Mouse (Mus musculus) urinary bladder, postnatal 25 days (tissue): ENCODE results near the gene D17H6S53E.

Experiments used
- DNase-seq: peaks from one replicate; pipeline ENCODE4 v3.0.0; 2022; ENCODE audit warnings: low spot score

Gene D17H6S53E

DNA sequence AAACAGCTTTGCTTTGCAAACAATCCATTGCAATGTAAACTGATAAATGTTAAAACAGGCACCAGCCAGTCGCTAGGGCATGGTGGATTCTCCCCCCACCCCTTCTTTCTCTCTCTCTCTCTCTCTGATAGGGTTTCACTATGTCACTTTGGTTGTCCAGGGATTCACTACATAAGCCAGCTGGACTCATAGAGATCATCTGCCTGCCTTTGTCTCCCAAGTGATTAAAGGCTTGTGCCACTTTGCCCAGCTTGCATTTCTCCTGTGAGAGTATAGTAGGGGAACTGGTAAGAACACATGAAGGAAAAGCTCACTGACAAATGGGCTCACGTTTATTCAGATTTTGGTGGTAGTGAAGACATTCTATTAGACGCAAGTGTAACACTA, 6.0 kb downstream of the D17H6S53E start:
- DNase-seq, result no peak

DNA sequence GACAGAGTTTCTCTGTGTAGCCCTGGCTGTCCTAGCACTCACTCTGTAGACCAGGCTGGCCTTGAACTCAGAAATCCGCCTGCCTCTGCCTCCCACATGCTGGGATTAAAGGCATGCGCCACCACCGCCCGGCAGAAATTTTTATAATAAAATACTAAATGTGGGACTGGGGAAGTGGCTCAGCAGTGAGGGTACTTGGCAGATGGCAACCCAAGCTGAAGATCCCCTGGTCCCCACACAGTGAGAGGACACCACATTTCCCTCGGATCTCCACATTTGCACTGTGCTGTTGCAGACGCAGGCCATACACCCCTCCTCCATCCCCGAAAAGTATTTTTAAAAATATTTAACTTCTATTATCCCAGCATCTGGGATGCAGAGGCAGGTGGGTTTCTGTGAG, 7.3 kb downstream of the D17H6S53E start:
- no peak for DNase-seq

DNA sequence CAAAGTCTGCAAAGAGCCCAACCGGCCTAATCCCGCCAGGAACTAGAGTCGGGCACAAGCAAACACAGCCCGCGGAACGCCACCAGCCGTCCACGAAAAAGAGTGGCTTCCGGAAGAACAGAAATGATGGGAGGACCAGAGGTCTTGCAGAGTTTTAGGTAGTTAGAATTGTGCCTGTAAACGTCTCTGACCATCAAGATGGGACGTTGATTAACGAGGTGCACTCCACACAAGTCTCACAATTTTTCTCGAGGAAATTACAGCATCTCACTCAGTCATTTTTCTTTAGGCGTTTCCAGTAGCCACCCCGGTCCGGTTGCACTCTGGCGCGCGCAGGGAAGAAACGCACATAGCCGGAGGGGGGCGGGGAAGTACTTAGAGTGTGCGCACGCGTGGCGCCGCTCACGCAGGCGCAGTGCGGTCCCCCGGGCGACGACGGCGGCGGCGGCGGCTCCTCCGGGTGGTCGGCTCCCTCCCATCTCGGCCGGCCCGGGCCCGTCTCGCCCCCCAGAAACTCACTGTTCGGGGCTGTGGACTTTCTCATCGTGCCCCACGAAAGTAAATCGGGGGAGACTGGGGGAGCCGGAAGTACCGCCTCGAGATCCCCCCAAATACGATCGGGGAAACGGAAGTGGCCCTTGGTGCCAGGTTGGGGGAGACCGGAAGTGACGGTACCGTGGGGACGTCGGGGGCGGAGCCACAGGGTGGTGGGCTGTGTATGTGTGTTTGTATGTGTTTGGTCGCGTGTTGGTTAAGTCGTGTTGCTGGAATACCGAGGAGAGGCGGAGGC, 8.8 kb downstream of the D17H6S53E start, which contains the start of gene Bag6:
Gene Bag6 (plus strand): TSS at position 378 of the 790 bp plus-strand sequence.
- DNase-seq, result peak; percentile 93

DNA sequence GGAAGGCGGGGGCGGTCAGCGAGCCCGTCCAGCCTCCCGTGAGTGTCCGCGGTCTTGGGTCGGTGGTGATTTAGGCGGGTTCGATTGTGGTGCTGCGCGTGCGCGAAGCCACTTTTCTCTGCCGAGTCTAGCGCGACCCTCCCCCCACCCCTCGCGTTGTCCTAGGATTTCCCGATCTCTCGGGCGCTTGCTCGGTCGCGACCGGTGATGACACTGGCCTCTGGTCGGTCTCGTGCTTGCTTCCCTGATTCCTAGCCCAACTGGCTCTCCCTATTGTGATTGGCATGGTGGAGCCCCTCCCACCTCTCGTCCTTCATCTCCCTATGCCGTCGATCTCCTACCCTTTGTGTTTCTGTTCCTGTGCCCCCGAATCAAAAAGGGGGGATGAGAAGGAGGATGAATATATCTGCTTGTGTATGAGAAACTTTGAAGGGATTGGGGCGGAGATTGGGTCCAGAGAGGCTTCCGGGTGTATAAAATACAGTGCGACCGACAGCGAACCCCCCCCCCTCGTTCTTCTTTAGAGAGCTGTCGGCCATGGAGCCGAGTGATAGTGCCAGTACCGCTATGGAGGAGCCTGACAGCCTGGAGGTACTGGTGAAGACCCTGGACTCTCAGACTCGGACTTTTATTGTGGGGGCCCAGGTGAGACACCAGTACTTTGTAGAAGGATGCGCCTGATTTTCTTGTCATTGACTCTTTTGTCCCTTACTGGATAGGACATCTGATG, 9.6 kb downstream of the D17H6S53E start:
- DNase-seq, result no peak

DNA sequence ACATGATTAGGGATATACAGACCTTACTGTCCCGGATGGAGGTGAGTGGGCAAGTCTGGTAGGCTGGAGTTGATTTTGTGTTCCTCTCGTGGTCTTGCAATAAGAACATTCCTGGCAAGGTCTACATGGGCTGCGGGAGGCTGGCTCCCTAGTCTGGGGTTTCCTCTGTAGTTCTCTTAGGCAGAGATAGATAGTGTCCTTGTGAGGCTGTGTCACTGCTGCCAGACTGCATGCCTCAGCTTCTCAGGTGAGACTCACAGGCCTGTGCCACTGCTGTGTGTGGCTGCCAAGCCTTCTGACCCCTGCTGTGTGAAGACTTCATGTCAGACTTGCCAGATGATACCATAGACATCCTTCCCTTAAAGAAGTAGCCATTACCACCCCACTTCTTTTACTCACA, 13.1 kb downstream of the D17H6S53E start:
- DNase-seq, result no peak

DNA sequence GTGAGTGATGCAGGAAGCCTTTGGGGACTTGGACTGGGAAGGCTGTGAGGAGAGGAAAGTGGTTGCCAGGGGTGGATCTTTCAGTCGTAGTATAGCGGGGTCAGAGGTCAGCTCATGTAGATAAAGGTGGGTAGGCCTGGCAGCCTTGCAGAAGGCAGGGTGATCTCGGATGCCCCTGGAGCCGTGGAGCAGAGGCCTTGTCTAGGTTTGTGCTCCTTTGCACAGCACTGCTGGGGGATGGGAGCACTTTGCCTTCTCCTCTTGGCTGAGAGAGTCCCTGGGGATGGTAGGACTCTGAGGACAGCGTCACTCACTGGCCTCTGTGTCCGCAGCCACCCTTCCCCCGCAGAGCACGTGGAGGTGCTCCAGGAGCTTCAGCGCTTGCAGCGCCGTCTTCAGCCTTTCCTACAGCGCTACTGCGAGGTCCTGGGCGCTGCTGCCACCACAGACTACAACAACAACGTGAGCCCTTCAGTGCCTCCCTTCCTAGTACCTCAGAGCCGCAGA, 14.4 kb downstream of the D17H6S53E start:
- DNase-seq, result no peak

DNA sequence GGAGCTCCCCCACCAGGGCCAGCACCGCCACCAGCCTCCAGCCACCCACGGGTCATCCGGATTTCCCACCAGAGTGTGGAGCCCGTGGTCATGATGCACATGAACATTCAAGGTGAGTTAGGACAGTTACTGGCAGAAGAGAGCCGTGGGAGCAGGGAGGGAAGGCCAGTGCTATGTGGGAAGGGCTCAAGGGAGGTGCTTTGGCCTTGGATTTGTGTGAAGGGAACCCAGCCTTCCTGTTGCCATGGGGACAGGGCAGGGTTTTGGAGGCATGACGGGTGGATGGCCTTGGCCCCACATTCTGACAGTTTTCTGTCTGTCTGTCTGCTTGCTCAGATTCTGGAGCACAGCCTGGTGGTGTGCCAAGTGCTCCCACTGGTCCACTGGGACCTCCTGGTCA, 15.8 kb downstream of the D17H6S53E start:
- no peak for DNase-seq

DNA sequence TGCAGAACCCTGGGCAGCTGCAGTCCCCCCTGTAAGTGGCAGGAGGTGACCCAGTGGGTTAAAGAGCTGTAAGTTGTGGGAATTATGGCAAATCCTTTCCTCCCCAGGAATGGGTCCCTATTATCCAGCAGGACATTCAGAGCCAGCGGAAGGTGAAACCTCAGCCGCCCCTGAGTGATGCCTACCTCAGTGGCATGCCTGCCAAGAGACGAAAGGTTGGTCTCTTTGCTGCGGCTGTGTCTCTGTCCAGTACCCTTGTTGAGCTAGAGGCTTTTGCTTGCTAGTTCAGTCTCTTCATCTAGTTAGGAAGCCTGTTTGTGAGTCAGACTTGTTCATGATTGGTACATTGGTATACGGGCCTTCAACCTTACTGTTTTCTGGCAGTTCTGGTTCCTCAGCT, 20.0 kb downstream of the D17H6S53E start:
- DNase-seq, result no peak

DNA sequence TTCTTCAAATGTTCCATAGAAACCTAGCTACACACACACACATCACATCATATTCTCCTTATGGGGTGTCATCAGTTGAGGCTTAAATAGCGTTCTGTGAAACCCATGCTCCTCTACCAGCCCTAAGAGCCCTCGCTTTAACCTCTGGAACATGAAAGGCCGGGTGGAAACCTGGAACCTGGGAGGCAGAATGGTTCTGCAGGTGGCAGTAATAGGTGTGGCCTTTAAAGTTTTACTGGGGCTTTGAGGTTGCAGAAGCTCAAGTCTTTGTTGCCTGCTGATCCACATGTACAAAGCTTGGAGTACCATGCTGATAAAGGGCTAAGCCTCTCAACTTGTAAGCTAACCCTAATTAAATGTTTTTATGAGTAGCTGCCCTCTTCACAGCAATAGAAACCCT, 21.2 kb downstream of the D17H6S53E start:
- DNase-seq, result no peak

DNA sequence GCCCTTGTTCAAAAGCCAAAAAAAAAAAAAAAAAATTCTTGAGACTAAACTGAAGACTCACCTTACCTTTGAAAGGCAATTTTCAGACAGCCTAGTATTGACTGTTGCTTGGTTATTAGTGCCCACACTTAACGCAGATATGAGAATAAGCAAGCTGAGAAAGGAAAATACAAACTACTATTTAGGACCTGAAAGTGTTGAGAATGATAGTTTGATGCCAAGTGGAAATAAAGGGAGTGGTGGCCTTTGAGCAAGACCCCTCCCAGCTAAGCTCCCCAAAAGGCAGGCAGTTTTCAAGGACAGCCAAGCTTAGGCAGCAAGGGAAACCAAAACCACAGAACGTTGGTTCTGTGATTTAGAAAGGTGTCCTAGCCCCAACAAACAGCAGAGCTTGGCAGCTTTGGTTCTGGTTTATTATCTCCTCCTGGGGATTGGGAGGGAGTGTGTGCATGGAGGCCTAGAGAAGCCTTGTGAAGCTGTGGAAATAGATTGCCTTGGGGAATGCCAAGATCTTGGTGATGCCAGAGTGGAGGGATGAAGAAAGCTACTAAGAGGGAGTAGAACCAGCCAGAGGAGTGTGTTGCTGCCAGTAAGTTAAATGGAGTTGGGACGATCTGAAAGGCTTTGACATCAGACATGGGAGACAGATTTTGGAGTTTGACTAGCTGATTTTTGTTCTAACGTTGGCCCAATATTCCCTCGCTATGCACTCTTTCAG, 21.9 kb downstream of the D17H6S53E start:
- DNase-seq, result no peak

DNA sequence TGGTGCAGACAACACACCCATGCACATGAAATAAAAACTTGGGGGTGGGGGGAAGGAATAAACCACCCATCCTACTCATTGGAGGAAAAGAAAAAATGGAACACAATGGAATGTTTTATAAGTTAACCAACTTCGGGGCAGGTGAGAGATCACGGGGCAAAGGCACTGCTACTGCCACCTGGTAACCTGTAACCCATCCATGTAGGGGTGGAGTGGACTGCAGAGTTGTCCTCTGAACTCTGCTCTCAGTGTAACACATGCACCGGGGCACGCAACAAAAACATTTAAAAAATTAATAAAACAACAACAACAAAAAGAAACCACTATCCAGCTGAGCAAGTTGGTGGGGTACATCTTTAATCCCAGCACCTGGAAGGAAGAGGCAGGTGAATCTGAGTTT, 25.9 kb downstream of the D17H6S53E start:
- no peak for DNase-seq

DNA sequence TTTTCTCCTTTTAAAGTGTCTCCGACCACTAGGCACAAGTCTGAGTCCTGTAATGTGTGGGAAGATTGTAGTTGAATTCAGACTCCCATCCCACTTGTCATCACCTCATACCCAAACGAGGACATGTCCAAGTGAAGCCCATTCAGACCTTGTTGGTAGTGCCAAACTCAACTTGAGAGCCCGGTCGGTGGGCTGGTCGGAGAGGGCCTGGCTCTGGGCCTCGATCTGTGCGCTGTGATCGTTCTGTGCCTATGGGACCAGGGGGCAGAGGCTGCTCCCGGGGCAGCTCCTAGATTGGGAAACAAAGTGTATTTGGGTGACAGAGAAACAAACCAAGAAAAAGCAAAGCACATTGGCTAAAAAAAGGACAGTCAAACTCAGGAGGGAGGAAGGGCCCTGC, 26.9 kb downstream of the D17H6S53E start:
- no peak for DNase-seq

DNA sequence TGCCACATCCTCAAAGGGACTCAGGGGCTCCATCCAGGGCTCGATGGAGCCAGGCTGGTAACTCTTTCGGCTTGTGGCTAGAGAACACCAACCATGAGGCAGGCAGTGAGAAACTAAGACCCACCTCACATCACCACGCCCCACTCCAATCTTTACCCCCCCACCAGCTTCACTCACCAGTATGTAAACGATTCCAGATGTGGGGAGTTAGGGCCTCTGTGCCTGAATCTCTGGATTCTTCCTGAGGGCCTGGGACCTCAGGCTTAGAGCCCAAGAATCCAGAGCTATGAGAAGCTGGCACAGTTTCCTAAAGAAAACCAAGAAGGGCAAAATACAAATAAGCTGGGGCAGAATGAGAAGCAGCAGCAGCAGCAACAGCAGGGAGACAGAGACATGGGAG, 27.8 kb downstream of the D17H6S53E start:
- DNase-seq, result no peak

DNA sequence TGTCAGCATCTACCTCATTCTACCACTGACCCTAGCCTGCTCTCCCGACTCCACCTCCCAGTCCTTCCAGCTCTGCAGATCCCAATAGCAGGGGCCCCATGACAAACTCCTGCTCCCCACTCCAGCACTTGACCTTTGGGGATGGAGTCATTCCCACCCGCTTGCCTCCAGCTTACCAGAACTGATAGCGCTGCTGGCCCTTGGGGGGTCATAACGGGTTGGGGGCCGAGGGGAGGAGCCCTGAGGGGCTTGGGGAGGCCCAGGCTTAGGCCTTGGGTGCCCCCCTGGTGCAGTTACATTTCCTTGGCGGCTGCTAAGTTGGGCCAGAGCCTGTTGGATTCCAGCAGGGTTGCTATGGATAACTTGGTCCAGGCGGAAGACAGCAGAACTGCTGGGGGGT, 28.4 kb downstream of the D17H6S53E start:
- DNase-seq, result no peak

DNA sequence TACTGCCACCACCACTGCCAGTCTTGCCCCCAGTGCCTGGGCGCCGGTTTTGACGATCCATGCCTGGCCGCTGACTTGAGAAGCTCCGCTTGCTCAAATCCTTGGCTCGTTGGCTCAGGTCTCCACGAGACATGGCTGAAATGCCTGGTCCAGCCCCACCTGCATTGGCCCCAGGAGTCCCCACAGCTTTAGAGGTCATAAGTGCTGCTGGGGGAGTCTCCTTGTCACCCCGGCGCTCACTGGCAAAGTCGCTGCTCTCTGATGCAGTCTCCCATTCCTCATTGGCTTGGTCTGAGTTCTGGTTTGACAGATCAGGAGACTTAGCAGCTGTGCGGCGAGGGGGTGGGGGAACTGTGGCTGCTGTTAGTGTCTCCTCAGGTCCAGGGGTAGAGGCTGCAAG, 29.3 kb downstream of the D17H6S53E start:
- no peak for DNase-seq

DNA sequence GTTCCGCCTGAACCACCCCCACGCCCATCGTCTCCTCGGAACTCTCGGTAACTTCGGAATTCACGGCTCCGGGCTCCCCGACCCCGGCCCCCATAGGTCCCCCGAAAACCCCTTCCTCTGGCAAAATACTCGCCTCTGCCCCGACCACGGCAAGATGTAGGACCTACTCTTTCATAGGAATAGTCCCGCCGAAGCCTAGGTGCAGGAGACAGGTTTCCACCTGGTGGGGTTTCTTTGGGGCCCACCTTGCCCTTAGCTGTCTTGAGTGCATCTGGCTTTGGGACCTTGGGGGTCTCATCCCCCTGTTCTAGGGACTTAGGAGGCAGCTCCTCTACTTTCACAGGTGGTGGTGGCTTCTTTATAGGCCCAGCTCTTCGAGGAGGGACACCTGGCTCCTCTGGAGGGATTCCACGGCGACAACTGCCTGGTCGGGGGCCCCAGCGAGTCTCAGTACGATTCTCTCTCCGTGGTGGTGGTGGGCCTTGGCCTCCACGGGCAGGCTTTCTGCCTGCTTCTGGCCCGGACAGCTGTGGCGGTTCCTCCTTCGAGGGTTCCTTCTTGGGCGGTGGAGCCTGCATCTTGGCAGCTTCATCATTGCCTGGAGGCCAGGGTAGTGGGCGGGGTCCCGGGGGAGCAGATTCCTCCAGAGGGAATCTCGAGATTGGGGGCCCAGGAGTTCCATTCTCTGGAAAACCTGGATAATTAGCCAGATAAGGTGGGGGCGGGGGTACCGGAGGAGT, 30.5 kb downstream of the D17H6S53E start:
- DNase-seq, result no peak

DNA sequence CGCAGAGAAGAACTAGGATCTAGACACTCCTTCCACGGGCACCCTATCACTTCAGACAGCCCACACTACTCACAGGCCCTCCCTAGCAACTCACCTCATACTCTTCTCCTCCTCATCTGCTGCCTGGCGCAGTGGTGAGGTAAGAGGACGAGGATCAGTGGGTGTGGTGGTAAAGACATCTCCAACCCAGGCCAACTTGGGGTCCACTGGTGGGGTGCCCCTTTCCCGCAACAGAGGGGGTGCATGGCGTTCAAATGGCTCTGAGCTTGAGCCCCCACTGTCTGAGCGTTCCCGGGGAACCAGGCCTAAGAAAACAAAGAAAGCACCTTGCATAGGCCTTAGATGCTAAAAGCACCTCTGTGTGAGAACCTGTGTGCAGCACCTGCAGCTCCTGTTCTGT, 31.1 kb downstream of the D17H6S53E start:
- no peak for DNase-seq

DNA sequence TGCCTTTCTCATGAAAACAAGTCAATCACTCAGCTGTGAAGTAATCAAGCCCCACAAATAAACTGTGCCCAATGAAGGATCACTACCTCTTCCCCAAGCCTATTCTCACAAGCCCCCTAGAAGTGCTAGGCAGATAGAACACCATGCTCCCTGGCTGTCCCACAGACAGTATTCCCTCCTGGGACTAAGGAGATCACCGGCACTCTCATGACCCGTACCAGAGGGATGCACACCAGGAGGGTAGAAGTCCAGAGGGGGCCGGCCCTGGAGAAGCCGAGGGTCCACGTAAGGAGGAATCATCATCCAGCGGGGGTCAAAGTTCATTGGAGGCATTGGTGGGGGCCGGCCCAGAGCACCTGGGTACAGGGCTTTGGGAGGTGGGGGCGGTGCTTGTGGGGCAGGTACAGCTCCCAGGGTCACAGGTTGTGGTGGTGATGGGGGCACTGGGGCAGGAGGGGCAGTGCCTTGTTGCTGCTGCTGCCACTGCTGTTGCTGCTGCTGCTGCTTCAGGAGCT, 31.5 kb downstream of the D17H6S53E start:
- no peak for DNase-seq

DNA sequence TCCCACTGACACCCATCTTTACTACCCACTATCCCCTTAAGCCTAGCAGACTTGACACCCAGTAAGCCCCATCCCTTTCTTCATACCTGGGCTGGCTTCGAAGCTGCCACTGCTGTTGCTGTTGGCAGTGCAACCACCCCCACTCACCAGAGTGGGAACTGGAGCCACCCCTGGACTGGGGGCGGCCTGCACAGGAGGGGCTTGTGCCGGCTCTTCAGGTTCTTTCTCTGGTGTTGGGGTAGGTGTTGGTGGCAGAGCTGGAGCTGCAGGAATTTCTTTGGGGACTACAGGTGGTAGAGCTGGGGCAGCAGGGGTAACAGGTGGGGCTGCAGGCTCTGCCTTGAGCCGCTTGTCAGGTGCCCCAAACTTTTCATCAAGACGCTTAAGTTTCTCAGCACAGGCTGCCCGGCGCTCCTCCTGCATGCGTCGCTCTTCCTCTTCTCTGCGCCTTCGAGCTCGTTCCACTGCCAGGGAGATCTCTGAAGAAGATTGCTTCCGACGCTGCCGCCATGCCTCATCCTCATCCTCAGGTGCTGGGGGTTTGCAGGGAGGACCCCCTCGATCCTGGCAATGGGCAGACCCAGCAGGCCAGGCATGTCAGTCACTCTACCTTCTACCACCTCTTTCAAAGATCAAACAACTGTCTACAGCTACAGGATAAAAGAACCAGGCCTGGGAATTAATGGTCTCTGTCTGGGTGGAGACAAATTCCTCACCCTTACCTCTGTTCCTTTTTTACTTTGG, 32.8 kb downstream of the D17H6S53E start:
- no peak for DNase-seq

DNA sequence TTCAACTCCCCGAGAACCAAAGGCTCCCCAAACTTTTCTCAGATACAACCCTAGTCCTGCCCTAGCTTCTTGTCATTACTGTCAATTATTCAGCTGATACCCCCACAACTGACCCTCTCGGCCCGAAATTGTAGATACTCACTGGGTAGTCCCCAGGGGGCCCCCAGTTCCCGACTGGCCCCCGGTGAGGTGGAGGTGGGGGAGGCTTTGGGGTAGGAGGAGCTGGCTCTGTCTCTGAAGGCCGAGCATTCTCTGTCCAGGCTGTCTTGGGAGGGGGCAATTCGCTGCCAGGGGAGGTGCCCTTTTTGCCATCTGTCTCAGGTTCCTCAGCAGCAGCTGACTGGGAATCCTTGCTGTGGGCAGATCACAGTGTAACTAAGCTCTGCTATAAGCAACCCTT, 33.5 kb downstream of the D17H6S53E start:
- DNase-seq, result no peak

DNA sequence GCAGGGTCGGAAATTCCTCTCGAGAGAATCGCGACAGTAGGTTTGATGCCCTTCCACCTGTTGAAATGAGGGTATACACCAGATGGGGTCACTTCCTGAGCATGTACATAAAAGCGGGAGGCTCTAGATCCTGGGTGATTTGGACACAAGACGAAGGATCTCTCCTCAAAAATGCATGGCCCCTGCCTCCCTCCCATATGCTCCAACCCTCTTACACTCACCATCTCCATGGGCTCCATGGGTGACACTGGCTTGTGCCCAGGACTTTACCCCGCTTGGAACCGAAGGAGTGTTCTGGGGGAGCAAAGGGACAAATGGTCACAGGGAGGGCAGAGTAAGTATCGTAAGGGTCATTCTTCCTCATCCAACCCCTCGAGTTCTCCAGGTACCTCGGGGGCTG, 35.2 kb downstream of the D17H6S53E start:
- no peak for DNase-seq
